Mouse (Mus musculus): Measurements from ENCODE around the gene Eftud2. TPM values are rescaled to one million over a fixed set of nuclear protein-coding genes. Genes with fewer than 3 reads are reported as not detected.

The Eftud2 gene
- polyA plus RNA-seq, 1 experiment from 2014 or later, result 45.5 TPM

- DNase-seq, result no peak
- Histone ChIP-seq H3K27me3 (ENCODE audit: insufficient read depth, low read length) (no peaks in the 10 kb centered on the region), H3K36me3 (replicated peaks; ENCODE audit: insufficient read depth, low read length) (peaks cover 42% of the 10 kb centered on the region), H3K4me3 (ENCODE audit: low read depth, low read length) (no peak overlapping the region), H3K4me2 (ENCODE audit: low read depth, low read length) (no peak overlapping the region), H3K4me1 (ENCODE audit: insufficient read depth) (no peaks in the 10 kb centered on the region), H3K9ac (replicated peaks) (no peak overlapping the region), H3K9me3 (ENCODE audit: low read length) (no peaks in the 10 kb centered on the region), H3K27ac (ENCODE audit: low read depth) (no peak overlapping the region)
- no peak for TF ChIP-seq CTCF (IDR thresholded peaks at IDR 0.05; ENCODE audit: low read depth)
- TF ChIP-seq EP300 (IDR thresholded peaks at IDR 0.05; ENCODE audit: low read depth), result no peak
- 85% methylated on average over 2 of the region's 2 CpGs for WGBS (ENCODE audit: insufficient replicate concordance)
- ATAC-seq, result no peak
These were observed 42.7 kb downstream of the Eftud2 start for GRCm38 (mm10) chr11:102838126-102838525.

- DNase-seq (no peak), ATAC-seq (no peak)
- Histone ChIP-seq H3K27me3 (ENCODE audit: insufficient read depth, low read length) (no peaks in the 10 kb centered on the region), H3K4me3 (ENCODE audit: low read depth, low read length) (no peak overlapping the region), H3K9ac (replicated peaks) (no peak overlapping the region), H3K4me2 (ENCODE audit: low read depth, low read length) (no peak overlapping the region), H3K9me3 (ENCODE audit: low read length) (no peaks in the 10 kb centered on the region), H3K36me3 (replicated peaks; ENCODE audit: insufficient read depth, low read length) (peaks cover 37% of the 10 kb centered on the region), H3K4me1 (ENCODE audit: insufficient read depth) (no peaks in the 10 kb centered on the region), H3K27ac (ENCODE audit: low read depth) (no peak overlapping the region)
- no peak for TF ChIP-seq EP300 (IDR thresholded peaks at IDR 0.05; ENCODE audit: low read depth)
- 86% methylated on average over 1 of the region's 1 CpGs for WGBS (ENCODE audit: insufficient replicate concordance)
These were observed 43.4 kb downstream of the Eftud2 start for GRCm38 (mm10) chr11:102837385-102837784.

DNA sequence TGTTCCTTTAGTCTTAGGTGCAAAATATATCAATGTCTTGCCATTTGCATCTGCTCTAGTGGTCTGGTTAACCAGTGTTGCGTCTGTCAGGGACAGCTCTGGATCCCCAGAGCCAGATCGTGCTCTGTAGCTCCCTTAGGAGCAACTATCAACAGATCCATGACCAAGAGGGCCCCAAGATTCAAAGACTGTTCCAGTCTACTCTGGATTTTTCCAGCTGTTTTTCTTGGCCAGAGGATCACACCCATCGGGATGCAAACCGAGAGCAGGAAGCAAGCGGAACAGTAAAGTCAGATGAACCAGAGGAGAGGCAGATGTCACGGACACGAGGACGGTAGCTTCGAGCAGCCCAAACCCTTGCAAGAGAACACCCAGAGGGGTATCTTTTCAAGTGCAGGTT lies 44.6 kb downstream of the Eftud2 start:
- H3K4me3 ChIP-seq (ENCODE audit: low read depth, low read length), result no peak overlapping the region
- DNase-seq, result no peak
- TF ChIP-seq CTCF (IDR thresholded peaks at IDR 0.05; ENCODE audit: low read depth) (no peak), EP300 (IDR thresholded peaks at IDR 0.05; ENCODE audit: low read depth) (no peak)
- no peak overlapping the region for H3K4me2 ChIP-seq (ENCODE audit: low read depth, low read length)
- no peak overlapping the region for H3K27ac ChIP-seq (ENCODE audit: low read depth)
- H3K9me3 ChIP-seq (ENCODE audit: low read length), result no peaks in the 10 kb centered on the region
- H3K36me3 ChIP-seq (replicated peaks; ENCODE audit: insufficient read depth, low read length), result peaks cover 32% of the 10 kb centered on the region
- 82% methylated on average over 9 of the region's 9 CpGs for WGBS (ENCODE audit: insufficient replicate concordance)
- no peak for ATAC-seq
- H3K4me1 ChIP-seq (ENCODE audit: insufficient read depth), result no peaks in the 10 kb centered on the region
- H3K9ac ChIP-seq (replicated peaks), result no peak overlapping the region
- H3K27me3 ChIP-seq (ENCODE audit: insufficient read depth, low read length), result no peaks in the 10 kb centered on the region

- WGBS (ENCODE audit: insufficient replicate concordance), result 62% methylated on average over 4 of the region's 4 CpGs
- H3K9ac ChIP-seq (replicated peaks), result no peak within 1 kb of the TSS
- H3K4me2 ChIP-seq (ENCODE audit: low read depth, low read length), result no peak within 1 kb of the TSS
- TF ChIP-seq EP300 (IDR thresholded peaks at IDR 0.05; ENCODE audit: low read depth) (no peak), CTCF (IDR thresholded peaks at IDR 0.05; ENCODE audit: low read depth) (no peak)
- no peaks in the 10 kb centered on the region for H3K27me3 ChIP-seq (ENCODE audit: insufficient read depth, low read length)
- no peak for DNase-seq
- H3K9me3 ChIP-seq (ENCODE audit: low read length), result no peaks in the 10 kb centered on the region
- H3K4me3 ChIP-seq (ENCODE audit: low read depth, low read length), result no peak within 1 kb of the TSS
- no peak within 1 kb of the TSS for H3K27ac ChIP-seq (ENCODE audit: low read depth)
- H3K4me1 ChIP-seq (ENCODE audit: insufficient read depth), result no peaks in the 10 kb centered on the region
- no peak for ATAC-seq
- H3K36me3 ChIP-seq (replicated peaks; ENCODE audit: insufficient read depth, low read length), result peaks cover 27% of the 10 kb centered on the region
These were observed 45.2 kb downstream of the Eftud2 start, which contains the start of gene Higd1b for GRCm38 (mm10) chr11:102835549-102835948. TSS of gene Higd1b (plus strand) at chr11:102835849.

- peaks cover 19% of the 10 kb centered on the region for H3K36me3 ChIP-seq (replicated peaks; ENCODE audit: insufficient read depth, low read length)
- TF ChIP-seq EP300 (IDR thresholded peaks at IDR 0.05; ENCODE audit: low read depth), result no peak
- no peak for TF ChIP-seq CTCF (IDR thresholded peaks at IDR 0.05; ENCODE audit: low read depth)
- no peaks in the 10 kb centered on the region for H3K27me3 ChIP-seq (ENCODE audit: insufficient read depth, low read length)
- no peaks in the 10 kb centered on the region for H3K4me1 ChIP-seq (ENCODE audit: insufficient read depth)
- no peak overlapping the region for H3K27ac ChIP-seq (ENCODE audit: low read depth)
- H3K9me3 ChIP-seq (ENCODE audit: low read length), result no peaks in the 10 kb centered on the region
- no peak overlapping the region for H3K4me3 ChIP-seq (ENCODE audit: low read depth, low read length)
- no peak overlapping the region for H3K4me2 ChIP-seq (ENCODE audit: low read depth, low read length)
- 83% methylated on average over 10 of the region's 10 CpGs for WGBS (ENCODE audit: insufficient replicate concordance)
- DNase-seq (no peak), ATAC-seq (no peak)
- H3K9ac ChIP-seq (replicated peaks), result no peak overlapping the region
These were observed 46.6 kb downstream of the Eftud2 start for GRCm38 (mm10) chr11:102834219-102834618.

- Histone ChIP-seq H3K4me1 (ENCODE audit: insufficient read depth) (no peaks in the 10 kb centered on the region), H3K4me2 (ENCODE audit: low read depth, low read length) (no peak overlapping the region), H3K9ac (replicated peaks) (no peak overlapping the region), H3K36me3 (replicated peaks; ENCODE audit: insufficient read depth, low read length) (peaks cover 7% of the 10 kb centered on the region; the same call in 1 of the 2 replicates), H3K27me3 (ENCODE audit: insufficient read depth, low read length) (no peaks in the 10 kb centered on the region), H3K4me3 (ENCODE audit: low read depth, low read length) (no peak overlapping the region), H3K27ac (ENCODE audit: low read depth) (no peak overlapping the region), H3K9me3 (ENCODE audit: low read length) (no peaks in the 10 kb centered on the region)
- ATAC-seq, result no peak
- TF ChIP-seq CTCF (IDR thresholded peaks at IDR 0.05; ENCODE audit: low read depth) (no peak), EP300 (IDR thresholded peaks at IDR 0.05; ENCODE audit: low read depth) (no peak)
- 57% methylated on average over 18 of the region's 18 CpGs for WGBS (ENCODE audit: insufficient replicate concordance)
- no peak for DNase-seq
These were observed 48.0 kb downstream of the Eftud2 start for GRCm38 (mm10) chr11:102832700-102833297.
